Mouse (Mus musculus) lung, embryonic 14.5 days (tissue): ENCODE results near the gene Slc1a5. TPM values are rescaled to one million over a fixed set of nuclear protein-coding genes. Genes with fewer than 3 reads are reported as not detected.

ENCODE experiments used
- ATAC-seq: fragments of 200-750 bp; cut with Nextera tagmentation; 2 replicates; pipeline ENCODE4 v1.8.0; 2017; ENCODE audit warnings: mild to moderate bottlenecking, moderate TSS enrichment, moderate library complexity; ENCODE audit not compliant: insufficient read depth
- DNase-seq: peaks from one replicate; pipeline ENCODE4 v3.0.0-alpha.2; 2015
- H3K27ac ChIP-seq: fragments of 300-500 bp; sonication (generic); 2 replicates; pipeline ENCODE4 v1.5.1; 2014; ENCODE audit warnings: low read depth, mild to moderate bottlenecking, moderate library complexity
- H3K27me3 ChIP-seq: fragments of 300-500 bp; sonication (generic); 2 replicates; pipeline ENCODE4 v1.6.1; 2014; ENCODE audit warnings: low read length, control low read depth; ENCODE audit not compliant: insufficient read depth
- H3K36me3 ChIP-seq: fragments of 300-500 bp; sonication (generic); 2 replicates; pipeline ENCODE4 v1.6.1; 2014; ENCODE audit warnings: control low read depth; ENCODE audit not compliant: insufficient read depth
- H3K4me1 ChIP-seq: fragments of 300-500 bp; sonication (generic); 2 replicates; pipeline ENCODE4 v1.6.1; 2014; ENCODE audit warnings: antibody characterized with exemption, control low read depth; ENCODE audit not compliant: insufficient read depth
- H3K4me2 ChIP-seq: fragments of 300-500 bp; sonication (generic); 2 replicates; pipeline ENCODE4 v1.6.1; 2014; ENCODE audit warnings: mild to moderate bottlenecking
- H3K4me3 ChIP-seq: fragments of 300-500 bp; sonication (generic); 2 replicates; pipeline ENCODE4 v1.5.1; 2014; ENCODE audit warnings: low read depth, low read length
- H3K9ac ChIP-seq: fragments of 300-500 bp; sonication (generic); 2 replicates; pipeline ENCODE4 v1.6.1; 2014
- H3K9me3 ChIP-seq: fragments of 300-500 bp; sonication (generic); 2 replicates; pipeline ENCODE4 v1.6.1; 2016; ENCODE audit warnings: low read depth, low read length, control low read depth
- CTCF ChIP-seq: IDR thresholded peaks from 2 replicates; pipeline ENCODE4 v1.5.1; 2016; ENCODE audit warnings: antibody characterized with exemption, low read depth
- WGBS: fragments of 180-500 bp; shearing (Covaris S2); extraction: QIAGEN DNeasy Blood & Tissue Kit; methylation state at CpG from one replicate; pipeline ENCODE4 v1.1.7; 2014; 5-methylcytosine and 5-hydroxymethylcytosine counted together
- polyA plus RNA-seq: library from polyadenylated mRNA; unstranded; fragments of >200 nt; fragmentation: Nextera tagmentation; extraction: Ambion mirVana; gene quantifications from 2 replicates; pipeline ENCODE4 v1.2.1, GENCODE M21; 2014

The Slc1a5 gene
- polyA plus RNA-seq, 1 experiment from 2014 or later: 35.7 TPM

GRCm38 (mm10) chr7:16793010-16793725 lies 12.0 kb downstream of the Slc1a5 start:
- Histone ChIP-seq H3K4me2 (peak overlapping the region; percentile 30), H3K4me3 (no peak overlapping the region), H3K4me1 (no peaks in the 10 kb centered on the region; the same call in 1 of the 2 replicates), H3K36me3 (peaks cover 41% of the 10 kb centered on the region), H3K9me3 (no peaks in the 10 kb centered on the region), H3K27me3 (no peaks in the 10 kb centered on the region), H3K9ac (no peak overlapping the region), H3K27ac (peak overlapping the region; percentile 72)
- TF ChIP-seq CTCF: no peak
- no peak for ATAC-seq
- DNase-seq: peak; percentile 26
- 67% methylated on average over 19 of the region's 19 CpGs for WGBS

- no peak overlapping the region for H3K27ac ChIP-seq
- no peaks in the 10 kb centered on the region for H3K27me3 ChIP-seq
- no peaks in the 10 kb centered on the region for H3K9me3 ChIP-seq
- ATAC-seq: no peak
- peaks cover 40% of the 10 kb centered on the region for H3K36me3 ChIP-seq
- no peak for TF ChIP-seq CTCF
- H3K4me3 ChIP-seq: no peak overlapping the region
- H3K4me1 ChIP-seq: no peaks in the 10 kb centered on the region; the same call in 1 of the 2 replicates
- no peak overlapping the region for H3K4me2 ChIP-seq
- WGBS: 88% methylated on average over 5 of the region's 5 CpGs
- H3K9ac ChIP-seq: no peak overlapping the region
- no peak for DNase-seq
These were observed 13.7 kb downstream of the Slc1a5 start for GRCm38 (mm10) chr7:16794886-16795285.

DNA sequence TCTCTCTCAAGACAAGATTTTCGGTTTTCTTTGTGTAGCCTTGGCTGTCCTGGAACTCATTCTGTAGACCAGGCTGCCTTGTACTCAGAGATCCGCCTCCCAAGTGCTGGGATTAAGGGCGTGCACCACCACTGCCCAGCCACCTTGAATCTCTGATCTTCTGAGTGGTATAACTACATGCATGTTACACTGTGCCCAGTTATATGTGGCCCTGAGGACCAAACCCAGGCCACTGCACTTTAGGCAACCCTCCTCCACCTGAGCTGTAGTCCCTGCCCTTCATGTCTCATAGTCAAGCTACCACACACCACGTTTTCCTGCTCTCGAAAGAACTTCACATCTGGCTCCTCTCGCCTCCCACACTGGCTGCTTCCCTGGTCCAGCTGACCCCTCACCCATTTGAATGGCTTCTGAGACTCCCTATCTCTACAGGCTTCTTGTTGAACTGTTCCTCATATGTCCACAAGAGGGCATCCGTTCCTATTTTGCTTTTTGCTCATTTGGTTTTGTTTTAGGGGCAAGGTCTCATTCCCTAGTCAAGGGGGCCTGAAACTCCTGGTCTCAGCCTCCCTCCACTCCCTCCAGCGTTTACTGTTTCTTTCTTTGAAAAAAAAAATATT lies 23.4 kb downstream of the Slc1a5 start:
- Histone ChIP-seq H3K27me3 (no peaks in the 10 kb centered on the region), H3K9ac (no peak overlapping the region), H3K9me3 (no peaks in the 10 kb centered on the region), H3K4me3 (no peak overlapping the region), H3K4me2 (no peak overlapping the region), H3K4me1 (no peaks in the 10 kb centered on the region), H3K27ac (no peak overlapping the region), H3K36me3 (0 out of 2 replicates have a peak, but pooled peaks cover 14% of the 10 kb centered on the region)
- DNase-seq (peak; percentile 69), ATAC-seq (peak; percentile 52; the same call in 1 of the 2 replicates)
- 30% methylated on average over 8 of the region's 8 CpGs for WGBS
- peak; percentile 78 for TF ChIP-seq CTCF

DNA sequence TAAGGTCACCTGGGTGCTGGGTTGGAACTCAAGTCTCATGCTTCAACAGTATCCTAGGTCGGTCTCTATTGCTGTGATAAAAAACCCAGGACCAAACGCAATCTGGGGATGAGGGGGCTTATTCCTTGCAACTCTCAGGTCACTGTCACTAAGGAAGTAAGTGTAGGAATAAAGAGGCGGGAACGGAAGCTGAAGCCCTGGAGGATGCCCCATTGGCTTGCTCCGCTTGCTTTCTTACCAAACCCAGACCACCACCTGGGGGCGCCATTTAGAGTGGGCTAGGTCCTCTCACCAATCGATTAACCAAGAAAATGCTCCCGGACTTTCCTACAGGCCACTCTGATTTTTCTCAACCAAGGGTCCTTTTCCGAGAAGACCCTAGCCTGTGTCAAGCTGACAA lies 26.8 kb downstream of the Slc1a5 start:
- ATAC-seq (no peak), DNase-seq (no peak)
- Histone ChIP-seq H3K4me1 (peaks cover 5% of the 10 kb centered on the region; the same call in 1 of the 2 replicates), H3K9me3 (no peaks in the 10 kb centered on the region), H3K9ac (no peak overlapping the region), H3K4me3 (no peak overlapping the region), H3K36me3 (peaks cover 18% of the 10 kb centered on the region; the same call in 1 of the 2 replicates), H3K27me3 (peaks cover 12% of the 10 kb centered on the region; the same call in 1 of the 2 replicates), H3K4me2 (no peak overlapping the region), H3K27ac (no peak overlapping the region)
- TF ChIP-seq CTCF: peak; percentile 15; the same call in 1 of the 2 replicates
- WGBS: 85% methylated on average over 9 of the region's 9 CpGs

- no peak overlapping the region for H3K27ac ChIP-seq
- no peak for TF ChIP-seq CTCF
- DNase-seq (no peak), ATAC-seq (no peak)
- 66% methylated on average over 9 of the region's 9 CpGs for WGBS
- peaks cover 5% of the 10 kb centered on the region; the same call in 1 of the 2 replicates for H3K4me1 ChIP-seq
- H3K4me2 ChIP-seq: no peak overlapping the region
- H3K9me3 ChIP-seq: no peaks in the 10 kb centered on the region
- H3K4me3 ChIP-seq: no peak overlapping the region
- peaks cover 12% of the 10 kb centered on the region; the same call in 1 of the 2 replicates for H3K27me3 ChIP-seq
- H3K36me3 ChIP-seq: peaks cover 22% of the 10 kb centered on the region; the same call in 1 of the 2 replicates
- H3K9ac ChIP-seq: no peak overlapping the region
These were observed 27.5 kb downstream of the Slc1a5 start for GRCm38 (mm10) chr7:16808647-16809046.

GRCm38 (mm10) chr7:16809739-16810138 lies 28.6 kb downstream of the Slc1a5 start:
- peaks cover 12% of the 10 kb centered on the region; the same call in 1 of the 2 replicates for H3K27me3 ChIP-seq
- peaks cover 5% of the 10 kb centered on the region; the same call in 1 of the 2 replicates for H3K4me1 ChIP-seq
- DNase-seq (peak; percentile 91), ATAC-seq (peak; percentile 17; the same call in 1 of the 2 replicates)
- no peaks in the 10 kb centered on the region for H3K9me3 ChIP-seq
- no peak overlapping the region for H3K4me2 ChIP-seq
- no peak overlapping the region for H3K27ac ChIP-seq
- peaks cover 30% of the 10 kb centered on the region for H3K36me3 ChIP-seq
- no peak overlapping the region for H3K4me3 ChIP-seq
- TF ChIP-seq CTCF: peak; percentile 95
- H3K9ac ChIP-seq: no peak overlapping the region
- 21% methylated on average over 10 of the region's 10 CpGs for WGBS

- DNase-seq (no peak), ATAC-seq (no peak; the same call in 1 of the 2 replicates)
- Histone ChIP-seq H3K9me3 (no peaks in the 10 kb centered on the region), H3K4me2 (peak overlapping the region; percentile 93), H3K27ac (no peak overlapping the region), H3K4me1 (peaks cover 8% of the 10 kb centered on the region; the same call in 1 of the 2 replicates), H3K27me3 (peaks cover 12% of the 10 kb centered on the region; the same call in 1 of the 2 replicates), H3K9ac (peak overlapping the region; percentile 48; the same call in 1 of the 2 replicates), H3K4me3 (peak overlapping the region; percentile 40), H3K36me3 (peaks cover 32% of the 10 kb centered on the region)
- TF ChIP-seq CTCF: no peak
- WGBS: 50% methylated on average over 28 of the region's 28 CpGs
These were observed 29.3 kb downstream of the Slc1a5 start for GRCm38 (mm10) chr7:16810399-16810919.
